Mouse (Mus musculus) MEL (cell line): ENCODE data around the gene Mylk. TPM values are rescaled to one million over a fixed set of nuclear protein-coding genes. Genes with fewer than 3 reads are reported as not detected.

Experiments used
- DNase-seq: peaks from one replicate; pipeline ENCODE4 v3.0.0; 2011; ENCODE audit warnings: low read depth, low spot score
- H3K27ac ChIP-seq: 2 replicates; pipeline ENCODE4 v1.5.1; 2012; ENCODE audit warnings: low read depth, mild to moderate bottlenecking, control low read depth, low read length, moderate library complexity; ENCODE audit not compliant: control insufficient read depth
- H3K27me3 ChIP-seq, 2 experiments: fragments of 150-350 bp in 1 of 2; sonication (generic) in 1 of 2; 2 replicates each; pipeline ENCODE4 v1.6.1; 2012; ENCODE audit warnings: low read length in 2 of 2, mild to moderate bottlenecking in 2 of 2, improper control_type of control experiment in 1 of 2, moderate library complexity in 1 of 2; ENCODE audit not compliant: insufficient read depth in 2 of 2, control insufficient read depth in 1 of 2
- H3K36me3 ChIP-seq, 2 experiments: 2 replicates each; pipeline ENCODE4 v1.6.1; 2012 to 2014; ENCODE audit warnings: low read length in 2 of 2, improper control_type of control experiment in 1 of 2, inconsistent platforms in 1 of 2, mild to moderate bottlenecking in 1 of 2; ENCODE audit not compliant: insufficient read depth in 2 of 2, control insufficient read depth in 1 of 2
- H3K4me1 ChIP-seq, 2 experiments: fragments of 150-350 bp in 1 of 2; sonication (generic) in 1 of 2; 2 replicates each; pipeline ENCODE4 v1.6.1; 2012; ENCODE audit warnings: low read length in 2 of 2, improper control_type of control experiment in 1 of 2, mild to moderate bottlenecking in 1 of 2; ENCODE audit not compliant: insufficient read depth in 2 of 2, control insufficient read depth in 1 of 2
- H3K4me3 ChIP-seq, 2 experiments: fragments of 150-350 bp in 1 of 2; sonication (generic) in 1 of 2; 2 replicates each; pipeline ENCODE4 v1.5.1; 2012; ENCODE audit warnings: low read depth in 2 of 2, low read length in 2 of 2, mild to moderate bottlenecking in 2 of 2, moderate library complexity in 2 of 2, control low read depth in 1 of 2, improper control_type of control experiment in 1 of 2; ENCODE audit not compliant: control insufficient read depth in 1 of 2, insufficient read depth in 1 of 2
- H3K79me2 ChIP-seq: 2 replicates; pipeline ENCODE4 v1.6.1; 2012; ENCODE audit warnings: mild to moderate bottlenecking, low read length, moderate library complexity; ENCODE audit not compliant: control insufficient read depth, poor library complexity, insufficient read depth
- H3K9ac ChIP-seq: 2 replicates; pipeline ENCODE4 v1.6.1; 2012; ENCODE audit warnings: low read depth, mild to moderate bottlenecking, control low read depth, low read length, moderate library complexity; ENCODE audit not compliant: control insufficient read depth, poor library complexity, severe bottlenecking
- H3K9me3 ChIP-seq: fragments of 150-350 bp; sonication (generic); replicated peaks from 2 replicates; pipeline ENCODE4 v1.6.1; 2012; ENCODE audit warnings: mild to moderate bottlenecking, low read length, improper control_type of control experiment, moderate library complexity; ENCODE audit not compliant: insufficient read depth
- CHD1 ChIP-seq: IDR thresholded peaks from 2 replicates; pipeline ENCODE4 v1.6.1; 2012; ENCODE audit warnings: low read depth, mild to moderate bottlenecking, inconsistent platforms, low read length, improper control_type of control experiment
- CHD2 ChIP-seq: IDR thresholded peaks from 2 replicates; pipeline ENCODE4 v1.6.1; 2011; ENCODE audit warnings: low read length, improper control_type of control experiment
- CTCF ChIP-seq, 3 experiments: IDR thresholded peaks in 2 of 3; conservative IDR thresholded peaks in 1 of 3; 2 replicates each; pipeline ENCODE4 v1.5.1; 2011 to 2012; ENCODE audit warnings: low read length in 3 of 3, low read depth in 2 of 3, mild to moderate bottlenecking in 2 of 3, improper control_type of control experiment in 1 of 3, inconsistent platforms in 1 of 3, mixed read lengths in 1 of 3, moderate library complexity in 1 of 3; ENCODE audit not compliant: control insufficient read depth in 1 of 3, insufficient read depth in 1 of 3, poor library complexity in 1 of 3, severe bottlenecking in 1 of 3
- ELF1 ChIP-seq: IDR thresholded peaks from 2 replicates; pipeline ENCODE4 v1.6.1; 2014; ENCODE audit warnings: low read depth, mild to moderate bottlenecking, inconsistent platforms, low read length, improper control_type of control experiment, moderate library complexity
- ETS1 ChIP-seq: IDR thresholded peaks from 2 replicates; pipeline ENCODE4 v1.6.1; 2012; ENCODE audit warnings: low read depth, mild to moderate bottlenecking, inconsistent platforms, low read length, improper control_type of control experiment, moderate library complexity
- GABPA ChIP-seq: IDR thresholded peaks from 2 replicates; pipeline ENCODE4 v1.6.1; 2012; ENCODE audit warnings: low read depth, mild to moderate bottlenecking, inconsistent platforms, low read length, improper control_type of control experiment, moderate library complexity
- GATA1 ChIP-seq: IDR thresholded peaks from 2 replicates; pipeline ENCODE4 v1.6.1; 2011; ENCODE audit warnings: low read depth, low read length, improper control_type of control experiment
- HCFC1 ChIP-seq: IDR thresholded peaks from 2 replicates; pipeline ENCODE4 v1.6.1; 2012; ENCODE audit warnings: low read depth, mild to moderate bottlenecking, inconsistent platforms, low read length, improper control_type of control experiment, moderate library complexity
- KAT2A ChIP-seq: conservative IDR thresholded peaks from 2 replicates; pipeline ENCODE4 v1.6.1; 2012; ENCODE audit warnings: low read depth, low read length, improper control_type of control experiment, inconsistent platforms
- MYB ChIP-seq: IDR thresholded peaks from 2 replicates; pipeline ENCODE4 v1.6.1; 2011; ENCODE audit warnings: mild to moderate bottlenecking, low read depth, low read length, improper control_type of control experiment
- MYC ChIP-seq: IDR thresholded peaks from 2 replicates; pipeline ENCODE4 v1.6.1; 2011; ENCODE audit warnings: low read depth, mild to moderate bottlenecking, low read length, improper control_type of control experiment, moderate library complexity
- NRF1 ChIP-seq: IDR thresholded peaks from 2 replicates; pipeline ENCODE4 v1.6.1; 2014; ENCODE audit warnings: low read depth, mild to moderate bottlenecking, inconsistent platforms, low read length, improper control_type of control experiment, moderate library complexity; ENCODE audit not compliant: poor library complexity, insufficient read depth, severe bottlenecking
- POLR2AphosphoS5 ChIP-seq: IDR thresholded peaks from 2 replicates; pipeline ENCODE4 v1.6.1; 2012; ENCODE audit warnings: low read depth, borderline replicate concordance, mild to moderate bottlenecking, inconsistent platforms, low read length, moderate library complexity, mixed read lengths
- RAD21 ChIP-seq: IDR thresholded peaks from 2 replicates; pipeline ENCODE4 v1.6.1; 2011; ENCODE audit warnings: mild to moderate bottlenecking, low read depth, low read length, improper control_type of control experiment
- SIN3A ChIP-seq: IDR thresholded peaks from 2 replicates; pipeline ENCODE4 v1.6.1; 2012; ENCODE audit warnings: low read length, improper control_type of control experiment, inconsistent platforms
- TCF12 ChIP-seq: IDR thresholded peaks from 2 replicates; pipeline ENCODE4 v1.6.1; 2014; ENCODE audit warnings: low read depth, mild to moderate bottlenecking, inconsistent platforms, low read length, improper control_type of control experiment, moderate library complexity
- UBTF ChIP-seq: IDR thresholded peaks from 2 replicates; pipeline ENCODE4 v1.6.1; 2012; ENCODE audit warnings: low read depth, mild to moderate bottlenecking, inconsistent platforms, low read length, improper control_type of control experiment, moderate library complexity, borderline replicate concordance; ENCODE audit not compliant: insufficient read depth
- USF2 ChIP-seq, 2 experiments: IDR thresholded peaks; 2 replicates each; pipeline ENCODE4 v1.6.1; 2011 to 2012; ENCODE audit warnings: improper control_type of control experiment in 2 of 2, low read length in 2 of 2, borderline replicate concordance in 1 of 2, inconsistent platforms in 1 of 2, low read depth in 1 of 2, mild to moderate bottlenecking in 1 of 2; ENCODE audit not compliant: insufficient read depth in 1 of 2
- ZC3H11A ChIP-seq: IDR thresholded peaks from 2 replicates; pipeline ENCODE4 v1.6.1; 2012; ENCODE audit warnings: low read depth, mild to moderate bottlenecking, inconsistent platforms, low read length, improper control_type of control experiment
- ZKSCAN1 ChIP-seq: IDR thresholded peaks from 2 replicates; pipeline ENCODE4 v1.6.1; 2012; ENCODE audit warnings: low read depth, mild to moderate bottlenecking, inconsistent platforms, low read length, improper control_type of control experiment, moderate library complexity
- ZMIZ1 ChIP-seq: IDR thresholded peaks from 2 replicates; pipeline ENCODE4 v1.6.1; 2012; ENCODE audit warnings: low read depth, mild to moderate bottlenecking, inconsistent platforms, low read length, improper control_type of control experiment, moderate library complexity
- polyA plus RNA-seq, 2 experiments: library from polyadenylated mRNA; stranded (reverse) in 1 of 2; unstranded in 1 of 2; fragments of >175 nt in 1 of 2; fragments of >200 nt in 1 of 2; gene quantifications; 2 replicates each; pipeline versions ENCODE4 v1.2.1 to v1.2.4; 2012; ENCODE audit warnings: low replicate concordance in 2 of 2, low read depth in 1 of 2; ENCODE audit not compliant: insufficient read length in 2 of 2, insufficient read depth in 1 of 2, missing spikeins in 1 of 2
- total RNA-seq: library from RNA; depleted of rRNA; stranded (reverse); fragments of 300-350 nt; gene quantifications from 2 replicates; pipeline ENCODE4 v1.2.3, GENCODE M21; 2012

The Mylk gene
- total and polyA plus RNA-seq, 3 experiments = not detected

- H3K4me3 ChIP-seq = no peak overlapping the region
- DNase-seq = no peak
- TF ChIP-seq RAD21 = no peak
- no peak for TF ChIP-seq UBTF
- no peak for TF ChIP-seq NRF1
- no peak for TF ChIP-seq ETS1
- no peak for TF ChIP-seq CTCF (IDR thresholded peaks at IDR 0.05 in 2 of 3, conservative IDR thresholded peaks at IDR 0.05 in 1 of 3; ENCODE audit: control insufficient read depth in 1 of 3, insufficient read depth in 1 of 3, low read depth in 2 of 3, low read length in 3 of 3, poor library complexity in 1 of 3, severe bottlenecking in 1 of 3)
- no peak for TF ChIP-seq ZMIZ1
- TF ChIP-seq TCF12 = no peak
- TF ChIP-seq CHD2 = no peak
- no peak for TF ChIP-seq SIN3A
- no peak for TF ChIP-seq POLR2AphosphoS5
- TF ChIP-seq HCFC1 = no peak
- no peak for TF ChIP-seq CHD1
- no peak for TF ChIP-seq GABPA
- no peak for TF ChIP-seq GATA1
- TF ChIP-seq MYC = no peak
- TF ChIP-seq ZC3H11A = no peak
- no peak for TF ChIP-seq ELF1
- TF ChIP-seq MYB = no peak
- no peak for TF ChIP-seq KAT2A
- peaks cover 0 to 2% of the 10 kb centered on the region in 2 experiments; a peak in 2 of 4 replicates for H3K36me3 ChIP-seq
- H3K9ac ChIP-seq = no peak overlapping the region
- no peaks in the 10 kb centered on the region for H3K79me2 ChIP-seq
- H3K27me3 ChIP-seq = no peaks in the 10 kb centered on the region
- no peaks in the 10 kb centered on the region for H3K4me1 ChIP-seq
- no peak overlapping the region for H3K27ac ChIP-seq
- no peaks in the 10 kb centered on the region for H3K9me3 ChIP-seq
Measured at GRCm38 (mm10) chr16:35036754-35037153, 291.7 kb downstream of the Mylk start.

- Histone ChIP-seq H3K27ac (no peak overlapping the region), H3K36me3 (peaks cover 0 to 2% of the 10 kb centered on the region in 2 experiments; a peak in 2 of 4 replicates), H3K9me3 (no peaks in the 10 kb centered on the region), H3K27me3 (no peaks in the 10 kb centered on the region), H3K4me3 (no peak overlapping the region), H3K79me2 (no peaks in the 10 kb centered on the region), H3K9ac (no peak overlapping the region), H3K4me1 (no peaks in the 10 kb centered on the region)
- TF ChIP-seq ZKSCAN1 = no peak
- no peak for TF ChIP-seq USF2 (IDR thresholded peaks at IDR 0.05; ENCODE audit: borderline replicate concordance in 1 of 2, insufficient read depth in 1 of 2, low read depth in 1 of 2, low read length in 2 of 2)
- no peak for TF ChIP-seq ETS1
- no peak for DNase-seq
Measured at GRCm38 (mm10) chr16:35038343-35039057, 293.5 kb downstream of the Mylk start.
